Mouse (Mus musculus) cerebral cortex, adult 2 months (tissue): ENCODE data around the gene Gm21985.

Source experiments
- WGBS: fragments of 180-500 bp; shearing (Covaris S2); methylation state at CpG from one replicate; pipeline ENCODE4 v1.1.7; 2018; 5-methylcytosine and 5-hydroxymethylcytosine counted together

The Gm21985 gene

DNA sequence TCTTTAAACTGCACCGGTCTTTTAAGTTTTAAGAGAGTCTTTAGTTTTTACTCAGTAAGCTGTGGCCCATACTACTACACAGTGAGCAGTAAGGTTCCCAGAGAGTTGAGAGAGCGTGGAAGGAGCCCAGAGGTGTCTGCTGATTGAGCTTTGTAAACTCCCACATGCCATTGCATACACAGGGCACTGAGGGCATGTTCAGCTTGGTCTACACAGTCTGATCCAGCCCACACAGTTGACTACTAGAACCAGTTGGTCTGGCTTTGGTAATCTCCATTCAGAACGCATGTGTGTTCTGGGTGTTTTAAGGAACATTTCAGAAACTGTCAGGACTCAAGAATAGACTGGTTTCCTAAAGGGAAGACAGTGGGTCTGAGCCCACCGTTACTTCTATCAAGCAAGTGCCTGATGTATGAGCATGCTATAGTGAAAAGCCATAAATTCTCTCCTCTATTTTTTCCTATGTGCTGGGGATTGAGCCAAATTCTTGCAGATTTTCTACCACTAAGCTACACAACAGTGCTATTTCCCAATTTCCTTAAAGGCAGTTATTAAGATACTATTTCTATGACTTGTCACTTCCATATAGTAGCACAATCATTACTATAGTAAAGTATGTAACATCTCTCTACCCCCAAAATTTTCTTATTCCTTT, 125.4 kb downstream of the Gm21985 start:
- WGBS = 62% methylated on average over 4 of the region's 4 CpGs

DNA sequence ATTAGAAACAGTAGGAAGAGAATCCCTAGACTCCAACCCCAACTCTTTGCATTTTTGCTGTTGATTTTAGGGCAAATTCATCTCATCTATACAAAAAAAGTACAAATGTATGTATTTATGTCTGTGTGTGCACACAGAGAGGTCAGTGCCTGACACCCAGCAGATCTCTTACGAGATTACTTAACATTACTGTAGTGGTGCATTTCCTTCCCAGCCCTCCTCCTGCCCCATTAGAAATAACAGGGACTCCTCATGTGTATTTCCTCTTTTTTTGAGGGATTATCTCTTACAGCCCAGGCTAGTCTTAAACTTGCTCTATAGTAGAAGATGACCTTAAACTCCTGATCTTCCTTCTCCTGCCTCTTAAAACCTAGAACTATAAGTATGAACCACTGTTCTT, 126.6 kb downstream of the Gm21985 start:
- WGBS = 77% methylated on average over 1 of the region's 1 CpGs

- 67% methylated on average over 1 of the region's 1 CpGs for WGBS
Observed at GRCm38 (mm10) chr2:112396649-112397048, 130.5 kb downstream of the Gm21985 start.

GRCm38 (mm10) chr2:112407030-112407429, 140.9 kb downstream of the Gm21985 start:
- WGBS = 75% methylated on average over 3 of the region's 3 CpGs

GRCm38 (mm10) chr2:112425308-112425707, 159.2 kb downstream of the Gm21985 start:
- WGBS = 83% methylated on average over 3 of the region's 3 CpGs

DNA sequence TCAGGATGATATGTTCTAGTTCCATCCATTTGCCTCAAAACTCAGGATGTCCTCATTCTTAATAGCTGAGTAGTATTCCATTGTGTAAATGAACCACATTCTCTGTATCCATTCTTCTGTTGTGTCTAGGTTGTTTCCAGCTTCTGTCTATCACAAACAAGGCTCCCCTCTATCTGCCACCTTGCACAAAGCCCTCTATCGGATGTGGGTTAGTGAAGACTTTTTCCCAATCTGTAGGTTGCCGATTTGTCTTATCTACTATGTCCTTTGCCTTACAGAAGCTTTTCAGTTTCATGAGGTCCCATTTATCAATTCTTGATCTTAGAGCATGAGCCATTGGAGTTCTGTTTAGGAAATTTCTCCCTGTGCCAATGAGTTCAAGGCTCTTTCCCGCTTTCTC, 162.4 kb downstream of the Gm21985 start:
- WGBS = 94% methylated on average over 3 of the region's 3 CpGs

DNA sequence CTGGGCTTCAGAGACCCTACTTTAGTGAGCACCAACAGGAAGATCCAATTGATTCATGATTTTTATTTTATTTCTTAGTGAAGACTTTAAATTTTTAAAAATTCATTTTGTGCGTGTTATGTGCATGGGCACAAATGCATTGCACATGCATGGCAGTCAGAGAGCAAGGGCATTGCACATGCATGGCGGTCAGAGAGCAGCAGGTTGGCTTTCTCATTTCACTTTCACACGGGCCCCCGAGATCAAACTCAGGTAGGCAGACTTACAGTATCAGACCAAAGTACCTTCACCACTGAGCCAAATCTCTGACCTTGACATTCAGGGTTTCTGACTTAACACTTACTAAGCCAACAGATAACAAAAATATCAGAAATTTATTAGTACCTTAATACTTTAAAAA, 163.6 kb downstream of the Gm21985 start:
- 87% methylated on average over 4 of the region's 4 CpGs for WGBS

GRCm38 (mm10) chr2:112430403-112430802, 164.3 kb downstream of the Gm21985 start:
- WGBS = 63% methylated on average over 5 of the region's 5 CpGs

DNA sequence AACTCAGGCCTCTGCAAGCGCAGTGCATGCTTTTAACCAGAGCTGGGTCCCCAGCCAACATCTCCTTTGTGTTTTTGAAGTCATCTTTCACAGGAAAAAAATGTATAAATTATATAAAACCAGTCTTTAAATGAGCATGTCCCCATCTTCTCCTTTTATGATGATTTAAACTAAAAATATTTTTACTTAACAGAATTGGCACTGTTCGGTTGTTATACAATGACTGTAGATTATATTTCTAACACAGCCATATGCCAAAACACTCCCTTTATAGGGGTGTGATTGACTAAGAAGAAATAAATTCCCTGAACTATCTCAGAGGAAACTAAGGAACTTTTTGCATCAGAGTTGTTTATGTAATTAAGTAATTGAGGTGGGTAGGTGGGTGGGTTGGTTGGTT, 166.4 kb downstream of the Gm21985 start:
- 56% methylated on average over 2 of the region's 2 CpGs for WGBS

DNA sequence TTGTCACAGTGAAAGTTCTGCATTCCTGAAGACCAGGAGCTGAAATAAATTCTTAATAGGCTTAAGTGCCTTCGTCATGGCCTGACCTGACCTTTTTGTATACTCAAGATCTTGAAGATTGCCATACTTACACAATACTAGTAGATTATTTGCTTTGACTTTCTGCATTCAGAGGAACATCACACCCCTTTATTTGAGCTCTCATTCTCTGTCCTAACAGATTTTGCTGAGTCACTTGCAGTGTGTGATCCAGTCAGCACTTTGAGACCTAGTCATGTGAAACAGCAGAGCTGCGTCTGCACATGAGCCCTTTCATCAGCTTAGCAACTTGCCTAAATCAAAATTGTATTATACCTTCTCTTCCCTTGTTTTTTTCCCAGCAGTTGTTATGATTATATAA, 167.2 kb downstream of the Gm21985 start:
- WGBS = 50% methylated on average over 2 of the region's 2 CpGs

DNA sequence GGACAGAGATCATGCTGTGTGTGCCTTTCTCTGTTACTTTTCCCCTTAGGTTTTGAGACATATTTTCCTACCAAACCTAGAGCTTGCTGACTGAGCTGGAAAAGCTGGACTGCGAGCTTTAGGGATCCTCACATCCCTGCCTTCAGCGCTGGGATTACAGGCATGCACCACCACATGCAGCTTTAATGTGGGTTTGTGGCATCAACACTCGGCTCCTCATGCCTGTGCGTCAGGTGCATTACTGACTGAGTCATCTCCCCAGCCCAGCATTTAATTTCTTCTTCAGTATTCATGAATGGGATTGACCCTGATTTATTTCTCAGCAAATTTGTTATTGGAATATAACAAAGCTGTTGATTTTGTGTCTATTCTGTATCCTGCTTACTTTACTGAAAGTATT, 170.2 kb downstream of the Gm21985 start:
- 71% methylated on average over 4 of the region's 4 CpGs for WGBS

GRCm38 (mm10) chr2:112437589-112437988, 171.5 kb downstream of the Gm21985 start:
- 88% methylated on average over 2 of the region's 2 CpGs for WGBS

DNA sequence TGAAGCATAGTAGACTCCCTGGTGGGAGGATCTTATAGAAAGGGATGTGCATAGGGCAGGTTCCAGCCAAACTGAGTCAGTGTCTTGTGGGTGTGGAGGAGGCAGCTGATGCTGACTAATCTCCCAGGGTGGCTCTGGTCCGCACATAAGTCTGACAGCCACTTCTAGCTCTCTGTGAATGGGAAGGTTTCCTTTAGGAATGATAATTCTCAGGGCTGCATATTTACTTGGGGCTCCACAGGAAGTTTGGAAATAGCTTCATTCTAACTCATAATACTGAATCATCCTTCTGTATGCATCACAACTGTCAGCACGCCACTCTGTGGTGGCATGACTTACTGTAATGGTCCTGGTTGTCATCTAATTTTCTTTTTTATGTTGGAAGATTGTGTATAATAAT, 177.4 kb downstream of the Gm21985 start:
- 47% methylated on average over 2 of the region's 2 CpGs for WGBS

DNA sequence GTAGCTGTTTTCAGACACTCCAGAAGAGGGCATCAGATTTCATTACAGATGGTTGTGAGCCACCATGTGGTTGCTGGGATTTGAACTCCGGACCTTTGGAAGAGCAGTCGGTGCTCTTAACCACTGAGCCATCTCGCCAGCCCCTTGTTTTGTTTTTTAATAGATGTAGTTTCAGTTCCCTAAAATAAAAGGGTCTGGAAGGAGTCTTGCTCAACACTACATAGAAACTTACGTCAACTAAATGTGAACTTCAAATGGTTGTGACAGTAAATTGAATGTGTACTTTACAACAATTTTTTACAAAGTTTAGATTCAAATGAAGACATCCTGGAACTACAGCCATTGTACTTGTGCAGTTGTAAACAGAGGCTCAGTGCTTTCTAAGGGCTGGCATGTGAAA, 181.9 kb downstream of the Gm21985 start:
- WGBS = 71% methylated on average over 4 of the region's 4 CpGs

DNA sequence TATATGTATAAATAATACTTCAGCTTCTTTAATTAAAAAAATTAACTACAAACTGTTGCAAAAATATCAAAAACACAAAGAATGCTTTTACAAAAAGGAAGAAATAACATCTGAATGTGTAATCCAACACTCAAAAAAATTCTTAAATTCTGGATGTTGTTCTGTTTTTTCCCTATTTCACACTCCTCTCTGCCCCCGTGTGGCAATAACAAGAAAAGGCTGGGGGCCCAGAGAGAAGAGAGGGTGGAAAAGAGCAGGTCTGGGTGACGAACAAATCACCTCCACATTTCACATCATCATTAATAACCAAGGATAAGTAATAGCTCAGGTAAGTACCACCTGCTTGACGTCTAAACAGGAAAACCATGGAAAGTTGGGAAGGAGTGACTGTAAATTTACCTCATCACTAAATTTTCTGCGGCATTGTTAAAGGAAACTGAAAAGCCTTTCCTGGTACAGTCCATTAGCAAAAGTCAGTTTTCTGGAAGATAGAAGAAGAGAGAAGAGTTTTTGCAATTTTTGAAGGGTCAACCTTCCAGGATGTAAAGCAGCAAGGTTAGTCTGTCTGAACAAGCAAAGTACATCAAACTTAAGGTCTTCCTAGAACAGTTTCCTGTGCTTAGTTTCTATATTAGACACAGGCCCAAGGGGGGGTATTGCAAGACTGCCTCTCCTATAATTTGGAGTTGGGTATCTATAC, 183.6 kb downstream of the Gm21985 start:
- 32% methylated on average over 4 of the region's 4 CpGs for WGBS

DNA sequence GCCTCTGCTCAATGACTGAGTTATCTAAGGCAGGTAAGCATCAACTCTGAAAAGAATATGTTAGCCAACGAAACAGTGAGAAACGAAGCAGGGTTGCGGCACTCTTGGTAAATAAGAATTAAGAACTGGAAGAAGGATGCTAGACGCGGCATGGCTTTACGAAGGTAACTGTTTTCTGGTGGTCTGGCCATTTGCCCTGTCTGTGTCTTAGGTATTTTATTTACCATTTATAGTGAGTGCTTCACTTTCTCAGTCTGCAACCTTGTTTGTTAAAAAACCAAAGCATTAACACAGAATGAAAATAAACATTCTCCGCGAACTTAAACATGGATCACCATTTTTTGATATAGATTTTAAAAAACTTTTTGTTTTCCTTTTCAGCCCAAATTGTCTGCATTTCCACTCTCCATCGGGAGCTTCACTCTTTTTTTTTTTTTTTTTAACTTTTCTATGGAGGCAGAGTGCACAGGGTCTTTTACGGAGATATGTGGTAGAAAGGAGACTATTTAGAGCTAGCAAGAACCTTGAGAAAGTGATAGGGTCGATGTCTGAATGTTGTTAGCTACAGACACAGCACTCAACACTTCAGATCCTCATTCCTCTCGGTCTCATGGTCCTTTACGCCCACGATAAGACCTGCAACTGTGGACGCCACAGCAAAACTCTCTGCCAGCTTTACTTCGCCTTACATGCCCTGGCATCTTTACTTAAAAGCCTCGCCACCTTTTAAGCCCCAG, 188.2 kb downstream of the Gm21985 start:
- whole genome bisulfite sequencing = 32% methylated on average over 17 of the region's 17 CpGs

DNA sequence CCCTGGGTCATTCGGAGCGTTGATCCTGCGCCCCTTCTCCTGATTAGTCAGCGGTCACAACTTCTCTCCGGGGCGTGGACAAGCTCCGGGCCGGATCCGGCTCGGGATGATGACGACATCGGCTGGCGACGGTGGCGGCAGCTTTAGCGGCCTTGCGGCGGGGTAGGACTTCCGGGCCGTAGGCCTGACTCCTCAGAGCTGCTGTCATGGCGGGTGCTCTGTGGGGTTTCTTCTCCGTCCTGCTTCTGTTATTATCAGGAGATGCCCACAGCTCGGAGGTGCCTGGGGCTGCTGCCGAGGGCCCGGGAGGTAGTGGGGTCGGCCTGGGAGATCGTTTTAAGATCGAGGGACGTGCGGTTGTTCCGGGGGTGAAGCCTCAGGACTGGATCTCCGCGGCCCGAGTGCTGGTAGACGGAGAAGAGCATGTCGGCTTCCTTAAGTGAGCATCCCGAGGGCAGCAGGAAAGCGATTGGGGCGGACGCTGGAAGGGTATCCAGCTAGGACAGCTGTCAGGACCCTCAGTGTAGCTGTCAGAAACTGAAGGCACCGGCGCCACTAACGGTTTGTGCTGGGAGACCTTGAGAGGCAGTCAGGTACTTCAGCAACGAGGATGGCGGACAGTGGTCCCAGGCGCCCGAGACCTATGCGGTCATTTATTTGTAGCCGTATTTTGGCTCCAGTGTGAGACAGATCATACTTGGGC, 188.9 kb downstream of the Gm21985 start, which contains the start of gene Emc7:
Gene Emc7, plus strand, starts transcription at position 136 of the 703 bp plus-strand sequence.
- WGBS = under 1% methylated on average over 49 of the region's 49 CpGs
